Mouse (Mus musculus) left cerebral cortex, adult 18-20 months (tissue): ENCODE measurements at regions not wholly inside any gene's neighbourhood (a gene's known extent, or its start where the extent isn't known, plus 50 kb on each side); places are given as distances from the start of the nearest gene placed in this dataset.

Experiments
- DNase-seq, 2 experiments: peaks; one replicate each; pipeline ENCODE4 v3.0.0; 2021 to 2022; ENCODE audit warnings: low spot score in 2 of 2, mixed read lengths in 1 of 2

DNA sequence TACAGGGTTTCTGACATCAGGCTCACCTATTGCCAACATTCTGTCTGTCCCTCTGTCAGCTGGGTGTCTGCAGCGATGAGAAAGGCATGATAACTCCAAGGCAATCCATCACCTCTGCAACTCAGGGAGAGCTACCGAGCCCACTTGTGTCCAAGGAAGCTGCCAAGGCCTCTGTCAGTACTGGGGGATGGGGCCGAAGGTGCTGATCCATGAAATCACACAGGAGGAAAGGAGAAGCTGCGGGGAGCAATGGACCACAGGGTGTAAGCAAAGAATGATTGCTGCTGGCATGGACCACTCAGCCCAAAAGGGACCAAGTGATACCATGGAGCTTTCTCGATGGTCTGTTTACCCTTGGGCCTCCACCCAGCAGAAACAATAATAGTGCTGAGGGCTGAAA is 67.5 kb upstream of the Mid1ip1 start:
- no peak for DNase-seq

DNA sequence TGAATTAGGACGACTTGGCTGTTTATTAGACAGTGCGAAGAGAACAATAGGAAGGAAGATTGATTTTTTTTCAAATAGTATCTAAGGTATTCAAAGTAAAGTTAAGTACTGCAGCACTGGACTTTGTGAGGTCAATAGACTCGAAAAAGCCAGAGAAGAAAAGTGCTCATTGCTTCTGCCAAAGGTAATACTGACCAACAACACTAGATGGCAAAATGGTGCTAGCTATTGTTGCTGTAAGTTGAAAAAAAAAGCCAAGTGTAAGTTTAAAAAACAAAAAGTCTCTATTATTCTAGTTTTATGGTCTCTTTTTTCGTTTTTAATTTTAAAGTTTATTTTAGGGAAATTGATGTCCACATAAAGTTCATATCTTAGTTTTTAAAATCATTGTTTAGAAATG is 63.9 kb upstream of the Mid1ip1 start:
- peak in 1 of 2 experiments; percentile 5 for DNase-seq
